Mouse (Mus musculus) neural tube, embryonic 10.5 days (tissue): Measurements from ENCODE around the gene Pkp2.
"Not testable (repeated sequence)": the region's sequence is repeated elsewhere in the genome, so short reads cannot be mapped to it uniquely, and the experiment has no call there.

Source experiments
- DNase-seq: peaks from one replicate; pipeline ENCODE4 v3.0.0-alpha.2; 2017; ENCODE audit warnings: low spot score; ENCODE audit errors: extremely low spot score

Pkp2 gene

GRCm38 (mm10) chr16:16213079-16213760 lies at the start of gene Pkp2:
Pkp2 (plus strand) TSS chr16:16213318.
- DNase-seq = peak; percentile 83

DNA sequence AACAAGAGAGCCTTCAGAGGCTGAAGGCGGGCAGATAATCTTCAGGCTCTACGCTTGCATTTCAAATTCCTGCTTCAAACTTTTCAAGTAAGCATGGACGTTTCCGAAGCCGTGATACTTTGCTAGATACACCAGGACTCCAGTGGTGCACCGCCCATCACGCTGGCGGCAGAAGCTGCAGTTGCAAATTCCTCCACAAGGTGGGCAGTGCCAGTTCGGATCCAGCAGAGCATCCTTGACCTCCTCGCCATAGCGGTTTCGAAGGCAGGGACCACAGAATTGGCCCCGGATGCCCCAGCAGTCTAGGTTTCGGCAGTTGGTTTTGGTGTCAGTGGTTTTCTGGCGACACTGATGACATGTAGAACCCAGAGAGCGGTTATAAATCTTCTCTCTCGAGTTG lies 15.7 kb upstream of the Pkp2 start:
- no peak for DNase-seq

- DNase-seq = not testable (repeated sequence)
Measured at GRCm38 (mm10) chr16:16201991-16202390, 11.1 kb upstream of the Pkp2 start.

- no peak for DNase-seq
Measured at GRCm38 (mm10) chr16:16204648-16205047, 8.5 kb upstream of the Pkp2 start.

GRCm38 (mm10) chr16:16212723-16213078 lies 417 bp upstream of the Pkp2 start:
- no peak for DNase-seq

GRCm38 (mm10) chr16:16213761-16214305 lies 715 bp downstream of the Pkp2 start:
- no peak for DNase-seq

- DNase-seq = no peak
Measured at GRCm38 (mm10) chr16:16215645-16216387, 2.7 kb downstream of the Pkp2 start.

GRCm38 (mm10) chr16:16216934-16217333 lies 3.8 kb downstream of the Pkp2 start:
- DNase-seq = no peak

DNA sequence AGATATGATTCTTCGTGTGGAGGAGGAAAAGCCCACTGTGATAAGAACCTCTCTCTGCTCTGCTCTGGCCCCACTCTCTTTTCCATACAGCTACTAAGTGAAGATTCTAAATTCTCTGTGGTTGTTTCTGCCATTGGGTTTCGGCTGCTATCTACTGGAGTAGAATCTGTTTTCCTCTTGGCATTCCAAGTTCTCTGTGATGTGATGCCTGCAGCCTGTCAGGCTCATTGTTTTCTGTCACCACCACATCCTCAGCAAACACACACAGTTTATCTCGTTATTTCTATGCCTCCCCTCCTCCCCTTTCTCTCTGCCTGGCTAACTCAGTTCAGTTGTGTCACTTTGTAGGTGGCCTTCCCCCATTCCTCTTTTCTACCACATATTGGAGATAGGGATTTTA lies 6.7 kb downstream of the Pkp2 start:
- no peak for DNase-seq

DNA sequence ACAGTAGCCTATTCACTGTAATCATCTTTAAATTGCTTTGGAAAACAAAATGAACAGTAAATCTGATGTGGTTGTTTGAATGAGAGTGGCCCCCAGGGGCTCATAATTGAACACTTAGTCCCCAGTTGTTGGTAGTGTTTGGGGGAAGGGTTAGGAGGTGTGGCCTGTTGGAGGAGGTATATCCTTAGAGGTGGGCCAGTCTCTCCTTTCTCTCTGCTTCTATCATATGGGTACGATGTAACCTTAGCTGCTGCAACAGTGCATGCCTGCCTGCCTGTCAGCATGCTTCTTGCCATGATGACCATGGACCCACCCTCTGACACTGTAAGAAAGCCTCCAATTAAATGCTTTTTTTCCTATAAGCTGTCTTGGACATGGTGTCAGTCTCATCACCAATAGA lies 9.5 kb downstream of the Pkp2 start:
- DNase-seq = no peak

GRCm38 (mm10) chr16:16224506-16224924 lies 11.4 kb downstream of the Pkp2 start:
- DNase-seq = peak; percentile 20

DNA sequence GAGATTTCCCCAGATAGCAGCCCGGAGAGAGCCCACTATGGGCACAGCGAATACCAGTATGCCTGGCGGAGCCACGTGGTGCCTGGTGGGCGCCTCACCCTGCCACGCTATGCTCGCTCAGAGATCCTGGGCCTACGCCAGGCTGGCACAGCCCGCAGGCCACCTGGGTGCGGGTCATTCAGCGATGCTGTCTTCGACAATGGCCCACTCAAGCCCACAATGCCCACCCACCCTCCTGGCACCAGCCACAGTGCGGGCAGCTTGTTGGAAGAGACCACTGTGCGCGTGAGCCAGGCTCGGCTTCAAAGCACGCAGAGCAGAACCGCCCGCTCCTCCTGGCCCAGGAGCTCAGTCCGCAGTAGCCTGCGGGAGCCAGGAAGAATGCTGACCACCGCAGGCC lies 12.7 kb downstream of the Pkp2 start:
- no peak for DNase-seq

- DNase-seq = no peak
Measured at GRCm38 (mm10) chr16:16230439-16230838, 17.3 kb downstream of the Pkp2 start.

GRCm38 (mm10) chr16:16233919-16234318 lies 20.8 kb downstream of the Pkp2 start:
- no peak for DNase-seq

DNA sequence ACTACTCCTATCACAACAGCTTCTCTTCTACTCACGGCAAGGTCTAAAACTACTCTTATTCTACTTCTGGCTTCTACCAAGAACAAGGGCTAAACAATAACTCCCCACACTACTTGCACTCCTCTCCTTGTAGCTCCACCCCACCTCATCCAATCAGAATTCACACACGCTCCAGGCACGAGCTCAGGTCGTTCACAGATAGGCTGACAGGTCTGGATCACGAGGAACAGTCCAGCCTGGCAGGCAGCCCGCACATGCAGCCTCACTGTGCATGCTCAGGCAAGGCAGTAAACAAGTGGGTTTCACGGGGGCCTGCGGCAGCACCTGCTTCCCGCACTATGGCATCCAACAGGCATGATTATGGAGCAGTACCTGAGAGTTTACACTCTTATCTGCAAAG lies 23.6 kb downstream of the Pkp2 start:
- not testable (repeated sequence) for DNase-seq

- DNase-seq = no peak
Measured at GRCm38 (mm10) chr16:16238356-16238755, 25.2 kb downstream of the Pkp2 start.

- DNase-seq = no peak
Measured at GRCm38 (mm10) chr16:16244711-16245110, 31.6 kb downstream of the Pkp2 start.

GRCm38 (mm10) chr16:16250470-16250869 lies 37.4 kb downstream of the Pkp2 start:
- no peak for DNase-seq

- peak; percentile 24 for DNase-seq
Measured at GRCm38 (mm10) chr16:16253326-16254074, 40.4 kb downstream of the Pkp2 start.

- DNase-seq = no peak
Measured at GRCm38 (mm10) chr16:16255217-16255616, 42.1 kb downstream of the Pkp2 start.

- peak; percentile 22 for DNase-seq
Measured at GRCm38 (mm10) chr16:16255874-16256273, 42.8 kb downstream of the Pkp2 start.

- no peak for DNase-seq
Measured at GRCm38 (mm10) chr16:16256672-16257071, 43.6 kb downstream of the Pkp2 start.
